Mouse (Mus musculus) CH12.LX (cell line): ENCODE results near the gene Serpinb1b.

Experiments used
- CHD2 ChIP-seq: IDR thresholded peaks from 2 replicates; pipeline ENCODE4 v1.6.1; 2011; ENCODE audit warnings: low read length, improper control_type of control experiment
- CTCF ChIP-seq, 2 experiments: IDR thresholded peaks in 1 of 2; conservative IDR thresholded peaks in 1 of 2; 2 replicates each; pipeline ENCODE4 v1.5.1; 2011 to 2012; ENCODE audit warnings: low read depth in 2 of 2, low read length in 2 of 2, improper control_type of control experiment in 1 of 2, inconsistent platforms in 1 of 2, mild to moderate bottlenecking in 1 of 2, moderate library complexity in 1 of 2
- E2F4 ChIP-seq: IDR thresholded peaks from 2 replicates; pipeline ENCODE4 v1.6.1; 2011; ENCODE audit warnings: low read depth, low read length, improper control_type of control experiment; ENCODE audit not compliant: insufficient replicate concordance
- HCFC1 ChIP-seq: IDR thresholded peaks from 2 replicates; pipeline ENCODE4 v1.6.1; 2012; ENCODE audit warnings: low read depth, mild to moderate bottlenecking, inconsistent platforms, low read length, improper control_type of control experiment
- MAFK ChIP-seq: IDR thresholded peaks from 2 replicates; pipeline ENCODE4 v1.6.1; 2011; ENCODE audit warnings: low read length, improper control_type of control experiment; ENCODE audit not compliant: insufficient replicate concordance
- TCF12 ChIP-seq: IDR thresholded peaks from 2 replicates; pipeline ENCODE4 v1.6.1; 2014; ENCODE audit warnings: low read depth, mild to moderate bottlenecking, inconsistent platforms, low read length, improper control_type of control experiment

- TF ChIP-seq MAFK, result no peak
- TF ChIP-seq CHD2, result no peak
- TF ChIP-seq CTCF (conservative IDR thresholded peaks at IDR 0.05 in 1 of 2, IDR thresholded peaks at IDR 0.05 in 1 of 2; ENCODE audit: low read depth in 2 of 2, low read length in 2 of 2), result peak; percentile 35 to 91
- no peak for TF ChIP-seq E2F4
- no peak for TF ChIP-seq HCFC1
- no peak for TF ChIP-seq TCF12
These were observed 4.3 kb upstream of the Serpinb1b start for GRCm38 (mm10) chr13:33074029-33074428.
